33 mouse cellular contexts compared by ENCODE assay signal in the genomic region with DNA sequence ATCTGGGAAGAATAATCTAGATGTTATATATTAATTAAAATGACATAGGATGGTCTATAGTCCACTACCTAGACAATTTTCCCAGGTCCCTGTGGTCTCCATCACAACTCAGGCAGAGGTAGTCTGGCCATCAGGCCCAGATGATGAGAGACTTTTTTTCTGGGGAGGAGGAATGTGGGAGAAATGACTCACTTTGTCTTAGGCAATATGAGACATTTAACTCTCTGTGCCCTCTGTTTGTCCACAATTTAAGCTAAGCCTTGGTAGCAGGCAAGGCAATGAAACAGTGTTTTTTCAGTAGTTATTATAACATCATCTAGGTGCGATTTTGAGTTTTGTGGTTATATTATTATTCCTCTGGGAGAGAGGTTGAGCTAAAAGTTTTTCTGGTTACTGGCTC. TPM values are rescaled to one million over a fixed set of nuclear protein-coding genes. Genes with fewer than 3 reads are reported as not detected.
"Had no signal": no experiment of that assay in that cellular context is flagged by ENCODE, and none has a peak within 500 bp of the region (broad histone marks: within the 10 kb centered on the region; RNA-seq: fewer than 3 reads in every experiment).

No protein-coding gene starts in this region.

- H3K27me3 ChIP-seq: heart, embryonic 13.5 days; heart, embryonic 15.5 days; hindbrain, embryonic 13.5 days; hindbrain, embryonic 15.5 days; kidney, embryonic 15.5 days; limb, embryonic 13.5 days; limb, embryonic 15.5 days; liver, embryonic 12.5 days had no signal

- ATAC-seq: hindbrain, postnatal 0 days; intestine, embryonic 16.5 days; liver, embryonic 12.5 days had no signal

- H3K4me3 ChIP-seq: heart, adult 2 months; heart, embryonic 13.5 days; heart, embryonic 15.5 days; hindbrain, embryonic 13.5 days; hindbrain, embryonic 15.5 days; kidney, embryonic 15.5 days; layer of hippocampus, adult 2 months; limb, embryonic 13.5 days; limb, embryonic 15.5 days; liver, embryonic 12.5 days had no signal

- H3K36me3 ChIP-seq: heart, embryonic 13.5 days; heart, embryonic 15.5 days; hindbrain, embryonic 13.5 days; hindbrain, embryonic 15.5 days; kidney, embryonic 15.5 days; limb, embryonic 13.5 days; limb, embryonic 15.5 days; liver, embryonic 12.5 days had no signal

- DNase-seq: gastrocnemius, postnatal 14 days; gastrocnemius, postnatal 36 days; heart, adult 11 months; heart, adult 2 months; heart, postnatal 14 days; heart, postnatal 36 days; kidney, adult 11 months; kidney, adult 2 months; kidney, adult 9 months; kidney, postnatal 14 days; kidney, postnatal 36 days; left cerebral cortex, postnatal 4 days had no signal

RNA-seq across cellular contexts. Expression of a gene that starts 48.0 kb away (rescaled TPM):
- total RNA-seq: hematopoietic stem cell, adult 5-6 weeks; layer of hippocampus, adult 2 months; layer of hippocampus, postnatal 25 days; left cerebral cortex, adult 18-20 months; left cerebral cortex, postnatal 10 days; left cerebral cortex, postnatal 25 days; liver, adult 2 months had no signal
- polyA plus RNA-seq: gonadal fat pad, adult 2 months; limb, embryonic 11.5 days; liver, adult 2 months; liver, embryonic 12.5 days; liver, embryonic 14.5 days; liver, embryonic 16.5 days had no signal
